Mouse (Mus musculus) heart, embryonic 13.5 days (tissue): ENCODE data around the gene Ilf3. TPM values are rescaled to one million over a fixed set of nuclear protein-coding genes. Genes with fewer than 3 reads are reported as not detected.
"Not testable (repeated sequence)": the region's sequence is repeated elsewhere in the genome, so short reads cannot be mapped to it uniquely, and the experiment has no call there.

ENCODE experiments used
- ATAC-seq: fragments of 200-750 bp; cut with Nextera tagmentation; 2 replicates; pipeline ENCODE4 v1.8.0; 2017; ENCODE audit warnings: moderate TSS enrichment; ENCODE audit not compliant: insufficient number of reproducible peaks, low FRiP score, low TSS enrichment; ENCODE audit errors: extremely low read depth
- H3K27ac ChIP-seq: fragments of 300-500 bp; sonication (generic); replicated peaks from 2 replicates; pipeline ENCODE4 v1.5.1; 2015; ENCODE audit warnings: moderate library complexity, mild to moderate bottlenecking, inconsistent platforms
- H3K27me3 ChIP-seq: fragments of 300-500 bp; sonication (generic); replicated peaks from 2 replicates; pipeline ENCODE4 v1.6.1; 2015; ENCODE audit warnings: mild to moderate bottlenecking, inconsistent platforms
- H3K36me3 ChIP-seq: fragments of 300-500 bp; sonication (generic); 2 replicates; pipeline ENCODE4 v1.6.1; 2015; ENCODE audit warnings: mild to moderate bottlenecking, inconsistent platforms
- H3K4me1 ChIP-seq: fragments of 300-500 bp; sonication (generic); 2 replicates; pipeline ENCODE4 v1.6.1; 2015; ENCODE audit warnings: inconsistent platforms
- H3K4me2 ChIP-seq: fragments of 300-500 bp; sonication (generic); 2 replicates; pipeline ENCODE4 v1.6.1; 2015; ENCODE audit warnings: inconsistent platforms, mild to moderate bottlenecking, moderate library complexity
- H3K4me3 ChIP-seq: fragments of 300-500 bp; sonication (generic); 2 replicates; pipeline ENCODE4 v1.5.1; 2015; ENCODE audit warnings: moderate library complexity, mild to moderate bottlenecking, inconsistent platforms
- H3K9ac ChIP-seq: fragments of 300-500 bp; sonication (generic); 2 replicates; pipeline ENCODE4 v1.6.1; 2015; ENCODE audit warnings: inconsistent platforms, mild to moderate bottlenecking, moderate library complexity
- H3K9me3 ChIP-seq: fragments of 300-500 bp; sonication (generic); 2 replicates; pipeline ENCODE4 v1.6.1; 2016; ENCODE audit warnings: inconsistent platforms
- WGBS: fragments of 180-500 bp; shearing (Covaris S2); methylation state at CpG from one replicate; pipeline ENCODE4 v1.1.7; 2015; ENCODE audit warnings: mixed read lengths; 5-methylcytosine and 5-hydroxymethylcytosine counted together
- polyA plus RNA-seq: library from polyadenylated mRNA; unstranded; fragments of >200 nt; fragmentation: Nextera tagmentation; extraction: Ambion mirVana; gene quantifications from 2 replicates; pipeline ENCODE4 v1.2.1, GENCODE M21; 2015

Gene Ilf3
- 115 and 120 TPM in 2 replicates for polyA plus RNA-seq

GRCm38 (mm10) chr9:21367357-21368111 is at the start of gene Ilf3:
Gene Ilf3, plus strand, starts transcription at chr9:21367871.
- peak within 1 kb of the TSS; percentile 92 for H3K27ac ChIP-seq
- H3K9ac ChIP-seq: peak within 1 kb of the TSS; percentile 94
- no peaks in the 10 kb centered on the region for H3K9me3 ChIP-seq
- peaks cover 36% of the 10 kb centered on the region for H3K4me1 ChIP-seq
- peak; percentile 84 for ATAC-seq
- H3K27me3 ChIP-seq: peaks cover 5% of the 10 kb centered on the region
- H3K36me3 ChIP-seq: peaks cover 12% of the 10 kb centered on the region
- under 1% methylated on average over 65 of the region's 66 CpGs for WGBS
- peak within 1 kb of the TSS; percentile 94 for H3K4me3 ChIP-seq
- H3K4me2 ChIP-seq: peak within 1 kb of the TSS; percentile 82

GRCm38 (mm10) chr9:21318792-21319191 is 48.9 kb upstream of the Ilf3 start:
- H3K9me3 ChIP-seq: no peaks in the 10 kb centered on the region
- H3K4me1 ChIP-seq: peaks cover 24% of the 10 kb centered on the region
- H3K27ac ChIP-seq: no peak overlapping the region
- WGBS: 85% methylated on average over 6 of the region's 6 CpGs
- H3K4me2 ChIP-seq: no peak overlapping the region
- H3K27me3 ChIP-seq: no peaks in the 10 kb centered on the region
- no peak overlapping the region for H3K4me3 ChIP-seq
- no peak overlapping the region for H3K9ac ChIP-seq
- H3K36me3 ChIP-seq: no peaks in the 10 kb centered on the region
- ATAC-seq: no peak

GRCm38 (mm10) chr9:21319503-21319902 is 48.2 kb upstream of the Ilf3 start:
- WGBS: 92% methylated on average over 4 of the region's 4 CpGs
- Histone ChIP-seq H3K9ac (no peak overlapping the region), H3K27ac (no peak overlapping the region), H3K36me3 (peaks cover under 1% of the 10 kb centered on the region; the same call in 1 of the 2 replicates), H3K4me1 (peaks cover 24% of the 10 kb centered on the region), H3K4me3 (no peak overlapping the region), H3K4me2 (no peak overlapping the region), H3K27me3 (no peaks in the 10 kb centered on the region), H3K9me3 (no peaks in the 10 kb centered on the region)
- no peak for ATAC-seq

- Histone ChIP-seq H3K4me2 (peak overlapping the region; percentile 94), H3K36me3 (peaks cover 6% of the 10 kb centered on the region), H3K27me3 (no peaks in the 10 kb centered on the region), H3K9ac (peak overlapping the region; percentile 92), H3K4me1 (peaks cover 24% of the 10 kb centered on the region), H3K27ac (0 out of 2 replicates have a peak overlapping the region, but pooled peaks have one; percentile 81), H3K4me3 (peak overlapping the region; percentile 78), H3K9me3 (no peaks in the 10 kb centered on the region)
- WGBS: 30% methylated on average over 4 of the region's 4 CpGs
- ATAC-seq: no peak
Measured at GRCm38 (mm10) chr9:21320280-21320618, 47.4 kb upstream of the Ilf3 start.

GRCm38 (mm10) chr9:21320619-21321512 is 46.8 kb upstream of the Ilf3 start, which contains the start of gene Slc44a2:
Gene Slc44a2, plus strand, starts transcription at chr9:21320698.
- peak; percentile 91 for ATAC-seq
- WGBS: under 1% methylated on average over 52 of the region's 52 CpGs
- Histone ChIP-seq H3K4me1 (peaks cover 24% of the 10 kb centered on the region), H3K9me3 (no peaks in the 10 kb centered on the region), H3K4me2 (peak within 1 kb of the TSS; percentile 94), H3K9ac (peak within 1 kb of the TSS; percentile 92), H3K4me3 (peak within 1 kb of the TSS; percentile 78), H3K27me3 (no peaks in the 10 kb centered on the region), H3K27ac (peak within 1 kb of the TSS; percentile 81), H3K36me3 (peaks cover 8% of the 10 kb centered on the region)

- H3K4me1 ChIP-seq: peaks cover 24% of the 10 kb centered on the region
- no peaks in the 10 kb centered on the region for H3K9me3 ChIP-seq
- ATAC-seq: peak; percentile 3; the same call in 1 of the 2 replicates
- peak overlapping the region; percentile 81 for H3K27ac ChIP-seq
- peaks cover 11% of the 10 kb centered on the region for H3K36me3 ChIP-seq
- peak overlapping the region; percentile 92 for H3K9ac ChIP-seq
- 2% methylated on average over 6 of the region's 6 CpGs for WGBS
- H3K4me3 ChIP-seq: peak overlapping the region; percentile 78
- H3K27me3 ChIP-seq: no peaks in the 10 kb centered on the region
- H3K4me2 ChIP-seq: peak overlapping the region; percentile 94
Measured at GRCm38 (mm10) chr9:21321513-21321835, 46.2 kb upstream of the Ilf3 start.

GRCm38 (mm10) chr9:21322211-21322916 is 45.3 kb upstream of the Ilf3 start:
- peaks cover 13% of the 10 kb centered on the region for H3K36me3 ChIP-seq
- peak overlapping the region; percentile 94 for H3K4me2 ChIP-seq
- peak overlapping the region; percentile 81 for H3K27ac ChIP-seq
- H3K9ac ChIP-seq: peak overlapping the region; percentile 92
- H3K4me1 ChIP-seq: peaks cover 27% of the 10 kb centered on the region
- peak overlapping the region; percentile 78 for H3K4me3 ChIP-seq
- H3K27me3 ChIP-seq: no peaks in the 10 kb centered on the region
- no peaks in the 10 kb centered on the region for H3K9me3 ChIP-seq
- ATAC-seq: no peak
- WGBS: 73% methylated on average over 19 of the region's 19 CpGs

- H3K4me2 ChIP-seq: peak overlapping the region; percentile 94
- ATAC-seq, H3K9me3 ChIP-seq: not testable (repeated sequence)
Measured at GRCm38 (mm10) chr9:21322917-21323297, 44.8 kb upstream of the Ilf3 start.

GRCm38 (mm10) chr9:21324269-21324668 is 43.4 kb upstream of the Ilf3 start:
- Histone ChIP-seq H3K9me3 (no peaks in the 10 kb centered on the region), H3K4me2 (no peak overlapping the region), H3K36me3 (peaks cover 13% of the 10 kb centered on the region), H3K27ac (no peak overlapping the region), H3K4me3 (no peak overlapping the region), H3K4me1 (peaks cover 43% of the 10 kb centered on the region), H3K9ac (no peak overlapping the region), H3K27me3 (no peaks in the 10 kb centered on the region)
- WGBS: 68% methylated on average over 11 of the region's 11 CpGs
- no peak for ATAC-seq

More at GRCm38 (mm10) chr9:21322917-21323297, 44.8 kb upstream of the Ilf3 start:
- not testable (repeated sequence) for H3K9ac ChIP-seq, H3K27ac ChIP-seq, H3K27me3 ChIP-seq, H3K4me3 ChIP-seq
- 82% methylated on average over 8 of the region's 8 CpGs for WGBS
- Histone ChIP-seq H3K36me3 (peaks cover 13% of the 10 kb centered on the region), H3K4me1 (peaks cover 32% of the 10 kb centered on the region)

GRCm38 (mm10) chr9:21327569-21327968 is 40.1 kb upstream of the Ilf3 start:
- Histone ChIP-seq H3K9me3 (no peaks in the 10 kb centered on the region), H3K4me3 (no peak overlapping the region), H3K27me3 (no peaks in the 10 kb centered on the region), H3K27ac (peak overlapping the region; percentile 73; the same call in 1 of the 2 replicates), H3K4me1 (peaks cover 49% of the 10 kb centered on the region), H3K4me2 (no peak overlapping the region), H3K36me3 (peaks cover 13% of the 10 kb centered on the region), H3K9ac (no peak overlapping the region)
- ATAC-seq: no peak
- 76% methylated on average over 3 of the region's 3 CpGs for WGBS

GRCm38 (mm10) chr9:21328041-21328440 is 39.6 kb upstream of the Ilf3 start:
- H3K4me2 ChIP-seq: no peak overlapping the region
- no peaks in the 10 kb centered on the region for H3K27me3 ChIP-seq
- H3K9me3 ChIP-seq: no peaks in the 10 kb centered on the region
- 66% methylated on average over 3 of the region's 3 CpGs for WGBS
- H3K27ac ChIP-seq: peak overlapping the region; percentile 73
- H3K36me3 ChIP-seq: peaks cover 13% of the 10 kb centered on the region
- ATAC-seq: no peak
- H3K4me3 ChIP-seq: no peak overlapping the region
- H3K9ac ChIP-seq: no peak overlapping the region
- H3K4me1 ChIP-seq: peaks cover 51% of the 10 kb centered on the region
